7 mouse cellular contexts compared by ENCODE assay signal in the genomic region with DNA sequence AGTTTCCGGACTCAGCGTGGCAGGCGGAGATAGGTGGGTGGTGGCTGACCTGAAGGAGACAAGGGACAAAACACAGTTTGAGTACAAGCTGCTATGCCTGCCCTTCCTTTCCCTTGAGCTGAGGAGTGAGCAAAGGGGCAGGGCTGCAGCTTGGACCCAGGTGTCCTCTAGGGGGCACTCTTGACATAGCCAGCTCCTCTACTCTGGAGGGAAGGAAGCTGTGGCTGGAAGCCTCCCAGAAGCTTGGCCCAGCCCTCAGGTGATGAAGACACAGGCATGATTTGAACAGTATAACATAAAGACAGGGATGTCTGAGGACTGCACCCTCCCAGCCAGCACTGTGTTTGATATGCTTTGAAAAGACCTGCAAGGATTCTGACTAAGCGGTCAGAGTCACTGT. TPM values are rescaled to one million over a fixed set of nuclear protein-coding genes. Genes with fewer than 3 reads are reported as not detected.
DNase-seq lines count a peak whose midpoint lies in the region; ATAC-seq lines count a peak whose summit lies in the region.

No protein-coding gene starts in this region.

- H3K9me3 ChIP-seq in intestine, embryonic 16.5 days (ENCODE audit: control insufficient read depth, low read length) = no peaks in the 10 kb centered on the region
- no peaks in the 10 kb centered on the region for H3K9me3 ChIP-seq in midbrain, embryonic 14.5 days (ENCODE audit: control insufficient read depth, low read length)

- no peak overlapping the region for H3K9ac ChIP-seq in intestine, embryonic 16.5 days (ENCODE audit: low read depth, low read length)
- H3K9ac ChIP-seq in midbrain, embryonic 14.5 days (replicated peaks; ENCODE audit: low read length) = no peak overlapping the region

- intact Hi-C loops in left cerebral cortex, postnatal 25 days (cut with DNase I) = loop anchor here (2.0 kb wide), 1 partner anchor 214 kb away; no protein-coding TSS in a partner anchor

- WGBS in intestine, embryonic 16.5 days = 41% methylated on average over 4 of the region's 4 CpGs
- 49% methylated on average over 4 of the region's 4 CpGs for WGBS in midbrain, embryonic 14.5 days

- H3K4me1 ChIP-seq in intestine, embryonic 16.5 days (ENCODE audit: control insufficient read depth, insufficient read depth, low read length) = no peaks in the 10 kb centered on the region
- 0 out of 2 replicates have a peak, but pooled peaks cover 2% of the 10 kb centered on the region for H3K4me1 ChIP-seq in midbrain, embryonic 14.5 days (ENCODE audit: control insufficient read depth, insufficient read depth, low read length)

- no peak overlapping the region for H3K4me2 ChIP-seq in intestine, embryonic 16.5 days (ENCODE audit: low read depth, low read length)
- H3K4me2 ChIP-seq in midbrain, embryonic 14.5 days (ENCODE audit: low read length) = no peak overlapping the region

- ATAC-seq in intestine, embryonic 16.5 days = peak; percentile 75
- ATAC-seq in midbrain, embryonic 14.5 days (ENCODE audit: low FRiP score, low TSS enrichment) = peak; percentile 70; the same call in 1 of the 2 replicates

- DNase-seq in adrenal gland, adult 2 months = peak; percentile 77
- DNase-seq in embryo, embryonic 10.5 days (ENCODE audit: low spot score) = peak; percentile 82
- peak; percentile 62 for DNase-seq in gastrocnemius, postnatal 25 days
- DNase-seq in left cerebral cortex, postnatal 25 days (ENCODE audit: low spot score in 2 of 2) = peak; percentile 74 to 86
- peak; percentile 88 for DNase-seq in midbrain, embryonic 14.5 days
- peak; percentile 55 to 73 for DNase-seq in spleen, adult 18-20 months

- no peak overlapping the region for H3K4me3 ChIP-seq in intestine, embryonic 16.5 days (ENCODE audit: low read length)
- H3K4me3 ChIP-seq in midbrain, embryonic 14.5 days (replicated peaks; ENCODE audit: low read depth, low read length) = no peak overlapping the region

- no peaks in the 10 kb centered on the region for H3K27me3 ChIP-seq in intestine, embryonic 16.5 days (replicated peaks; ENCODE audit: control insufficient read depth, insufficient read depth, low read length)
- no peaks in the 10 kb centered on the region for H3K27me3 ChIP-seq in midbrain, embryonic 14.5 days (ENCODE audit: control insufficient read depth, insufficient read depth, low read length)

- no peaks in the 10 kb centered on the region for H3K36me3 ChIP-seq in intestine, embryonic 16.5 days (ENCODE audit: control insufficient read depth, insufficient read depth, low read length)
- no peaks in the 10 kb centered on the region for H3K36me3 ChIP-seq in midbrain, embryonic 14.5 days (ENCODE audit: control insufficient read depth, insufficient read depth, low read length)

- H3K27ac ChIP-seq in intestine, embryonic 16.5 days (ENCODE audit: low read length) = no peak overlapping the region
- H3K27ac ChIP-seq in midbrain, embryonic 14.5 days (replicated peaks; ENCODE audit: low read depth, low read length) = no peak overlapping the region

RNA-seq across cellular contexts. Expression of gene Gsdme, which starts 49.0 kb away (rescaled TPM):
- total RNA-seq in adrenal gland, adult 2 months (2021) = 1 to 10 TPM; 1.2 to 3.7 TPM
- polyA plus RNA-seq in adrenal gland, adult 2 months (2012; rRNA removed) = 0.28 and 0.64 TPM in 2 replicates
- total RNA-seq in gastrocnemius, postnatal 25 days (2021) = 1 to 10 TPM in 1 of 2 experiments, under 1 TPM in 1; 0.49 to 1.7 TPM
- 27.4 and 27.8 TPM in 2 replicates for polyA plus RNA-seq in intestine, embryonic 16.5 days (2015; fragmentation: Nextera tagmentation; extraction: Ambion mirVana)
- 10 to 100 TPM; 10.7 to 11.1 TPM for total RNA-seq in left cerebral cortex, postnatal 25 days (2021)
- polyA plus RNA-seq in midbrain, embryonic 14.5 days (2014; fragmentation: Nextera tagmentation; extraction: Ambion mirVana) = 75.0 and 83.1 TPM in 2 replicates
